Mouse (Mus musculus): Measurements from ENCODE around the gene Thra. TPM values are rescaled to one million over a fixed set of nuclear protein-coding genes. Genes with fewer than 3 reads are reported as not detected.

Gene Thra
- 71.0 TPM for polyA plus RNA-seq (2014; fragmentation: Illumina TruSeq; extraction: RNeasy Lipid Tissue Mini Kit (QIAGEN cat#74804); ENCODE audit: low read depth, low replicate concordance)

GRCm38 (mm10) chr11:98740393-98741050 is at the start of gene Thra:
Gene Thra, plus strand, starts transcription at chr11:98740638.

GRCm38 (mm10) chr11:98701213-98701670 is 39.2 kb upstream of the Thra start, which contains the start of gene Csf3:
Gene Csf3, plus strand, starts transcription at chr11:98701263.

GRCm38 (mm10) chr11:98729119-98729588 is 11.3 kb upstream of the Thra start, which contains the start of gene Med24:
Gene Med24, minus strand, starts transcription at chr11:98729435.

DNA sequence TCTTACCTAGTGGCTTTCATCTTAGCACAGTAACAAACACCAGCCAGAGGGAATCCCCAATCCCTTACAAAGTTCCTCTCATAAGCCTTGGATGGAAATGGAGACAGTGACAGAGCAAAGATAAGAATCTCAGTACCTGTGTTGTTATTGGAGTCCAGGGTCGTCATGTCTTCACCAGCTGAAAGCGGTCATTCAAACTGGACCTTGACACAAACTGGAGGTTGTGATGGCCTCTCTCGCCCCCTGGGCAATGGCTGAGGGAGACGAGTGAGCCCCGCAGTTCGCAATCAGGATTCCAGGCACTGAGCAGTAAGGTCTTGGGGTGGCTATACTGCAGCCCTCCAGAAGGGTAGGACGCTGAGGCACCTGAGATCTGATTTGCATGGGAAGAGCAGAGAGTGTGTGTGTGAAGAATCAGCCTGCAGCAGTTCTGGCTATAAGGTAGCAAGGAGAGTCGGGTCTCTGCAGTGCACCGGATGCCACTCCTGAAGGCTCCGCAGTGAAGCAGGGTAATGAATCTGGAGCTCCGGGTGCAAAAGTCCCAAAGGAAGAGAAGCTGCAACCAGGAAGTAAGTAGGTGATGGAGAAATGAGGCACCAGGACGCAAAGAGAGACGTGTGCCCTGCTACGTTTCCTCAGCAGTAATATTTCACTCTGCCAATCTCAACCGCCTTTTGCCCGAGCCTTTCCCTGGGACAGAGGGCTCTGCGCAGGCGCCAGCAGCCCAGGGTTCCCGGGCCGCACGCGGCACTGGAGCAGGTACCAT is 34.3 kb downstream of the Thra start, which contains the start of gene Nr1d1:
TSS of gene Nr1d1 (minus strand) at position 752 of the 766 bp plus-strand sequence.

DNA sequence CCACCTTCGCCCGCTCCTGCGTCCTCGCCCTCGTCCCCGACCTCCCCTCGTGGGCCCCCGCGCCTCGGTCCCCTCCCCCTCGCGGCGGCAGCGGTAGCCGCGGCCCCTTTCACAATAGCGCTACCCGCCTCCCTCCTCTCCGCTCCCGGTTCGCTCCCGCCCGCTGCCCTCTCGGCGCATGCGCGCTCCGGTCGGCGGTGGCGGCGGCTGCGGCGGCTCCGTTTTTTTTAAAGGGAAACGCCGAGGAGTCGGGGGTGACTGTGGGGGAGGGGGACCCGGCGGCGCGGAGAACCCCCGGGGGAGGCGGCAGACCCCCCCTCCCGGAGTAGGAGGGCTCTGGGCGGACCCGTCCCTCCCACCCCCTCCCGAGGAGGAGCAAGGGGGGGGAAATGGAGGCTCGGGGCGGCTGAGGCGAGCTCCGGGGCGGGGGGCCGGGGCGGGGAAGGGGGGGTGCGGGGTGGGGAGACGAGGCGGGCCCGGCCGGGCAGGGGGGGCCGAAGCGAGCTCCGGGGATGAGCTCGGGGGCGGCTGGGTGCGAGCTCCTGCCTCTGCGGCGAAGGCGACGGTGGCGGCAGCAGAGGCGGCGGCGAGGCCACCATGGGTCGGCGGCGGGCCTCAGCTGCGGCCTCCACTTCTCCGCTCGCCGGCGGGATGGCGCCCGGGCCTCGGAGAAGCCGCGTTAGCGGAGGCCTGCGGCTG is 54.7 kb downstream of the Thra start, which contains the start of gene Msl1:
TSS of gene Msl1 (plus strand) at position 502 of the 699 bp plus-strand sequence.

DNA sequence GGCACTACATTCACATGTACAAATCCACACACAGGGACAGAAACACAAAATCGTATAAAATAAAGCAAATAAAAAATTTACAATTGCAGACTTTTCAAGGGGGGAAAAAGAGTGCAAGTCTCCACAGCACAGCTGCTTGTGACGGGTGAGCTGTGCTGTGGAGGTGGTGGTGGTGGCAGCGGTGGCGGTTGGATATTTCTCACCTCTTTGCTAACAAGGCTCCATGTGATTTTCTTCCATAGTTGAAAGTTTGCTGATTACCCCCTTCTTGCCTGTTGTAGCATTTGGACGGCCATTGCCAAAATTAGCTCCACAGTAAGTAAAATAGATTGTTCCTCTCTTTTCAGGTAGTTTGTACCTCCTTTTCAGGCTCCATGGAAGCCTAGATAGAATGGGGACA is 64.2 kb downstream of the Thra start, which contains the start of gene Casc3:
TSS of gene Casc3 (plus strand) at position 301 of the 400 bp plus-strand sequence.

Other genes with a start within 250 kb of the Thra start
- 1.2 TPM for gene Ikzf3, start 194.6 kb upstream of the Thra start, polyA plus RNA-seq (2014; fragmentation: Illumina TruSeq; extraction: RNeasy Lipid Tissue Mini Kit (QIAGEN cat#74804); ENCODE audit: low read depth, low replicate concordance)
- 6.9 TPM for gene Zpbp2, start 189.5 kb upstream of the Thra start, polyA plus RNA-seq (2014; fragmentation: Illumina TruSeq; extraction: RNeasy Lipid Tissue Mini Kit (QIAGEN cat#74804); ENCODE audit: low read depth, low replicate concordance)
- 125 TPM for gene Ormdl3, start 153.3 kb upstream of the Thra start, polyA plus RNA-seq (2014; fragmentation: Illumina TruSeq; extraction: RNeasy Lipid Tissue Mini Kit (QIAGEN cat#74804); ENCODE audit: low read depth, low replicate concordance)
- gene Lrrc3c, start 142.3 kb upstream of the Thra start, polyA plus RNA-seq (2014; fragmentation: Illumina TruSeq; extraction: RNeasy Lipid Tissue Mini Kit (QIAGEN cat#74804); ENCODE audit: low read depth, low replicate concordance) = not detected
- not detected for gene Gm12355, start 115.0 kb upstream of the Thra start, polyA plus RNA-seq (2014; fragmentation: Illumina TruSeq; extraction: RNeasy Lipid Tissue Mini Kit (QIAGEN cat#74804); ENCODE audit: low read depth, low replicate concordance)
- gene Gsdma3, start 114.3 kb upstream of the Thra start, polyA plus RNA-seq (2014; fragmentation: Illumina TruSeq; extraction: RNeasy Lipid Tissue Mini Kit (QIAGEN cat#74804); ENCODE audit: low read depth, low replicate concordance) = not detected
- gene Gsdma2, start 93.9 kb upstream of the Thra start, polyA plus RNA-seq (2014; fragmentation: Illumina TruSeq; extraction: RNeasy Lipid Tissue Mini Kit (QIAGEN cat#74804); ENCODE audit: low read depth, low replicate concordance) = not detected
- gene Gsdma, start 76.3 kb upstream of the Thra start, polyA plus RNA-seq (2014; fragmentation: Illumina TruSeq; extraction: RNeasy Lipid Tissue Mini Kit (QIAGEN cat#74804); ENCODE audit: low read depth, low replicate concordance) = 0.31 TPM
- 87.4 TPM for gene Psmd3, start 58.1 kb upstream of the Thra start, polyA plus RNA-seq (2014; fragmentation: Illumina TruSeq; extraction: RNeasy Lipid Tissue Mini Kit (QIAGEN cat#74804); ENCODE audit: low read depth, low replicate concordance)
- 0.79 TPM for gene Csf3, start 39.4 kb upstream of the Thra start, polyA plus RNA-seq (2014; fragmentation: Illumina TruSeq; extraction: RNeasy Lipid Tissue Mini Kit (QIAGEN cat#74804); ENCODE audit: low read depth, low replicate concordance)
- 44.4 TPM for gene Med24, start 11.2 kb upstream of the Thra start, polyA plus RNA-seq (2014; fragmentation: Illumina TruSeq; extraction: RNeasy Lipid Tissue Mini Kit (QIAGEN cat#74804); ENCODE audit: low read depth, low replicate concordance)
- gene Nr1d1, start 34.7 kb downstream of the Thra start, polyA plus RNA-seq (2014; fragmentation: Illumina TruSeq; extraction: RNeasy Lipid Tissue Mini Kit (QIAGEN cat#74804); ENCODE audit: low read depth, low replicate concordance) = 36.2 TPM
- 61.1 TPM for gene Msl1, start 54.9 kb downstream of the Thra start, polyA plus RNA-seq (2014; fragmentation: Illumina TruSeq; extraction: RNeasy Lipid Tissue Mini Kit (QIAGEN cat#74804); ENCODE audit: low read depth, low replicate concordance)
- 26.9 TPM for gene Casc3, start 64.3 kb downstream of the Thra start, polyA plus RNA-seq (2014; fragmentation: Illumina TruSeq; extraction: RNeasy Lipid Tissue Mini Kit (QIAGEN cat#74804); ENCODE audit: low read depth, low replicate concordance)
- gene Rapgefl1, start 96.1 kb downstream of the Thra start, polyA plus RNA-seq (2014; fragmentation: Illumina TruSeq; extraction: RNeasy Lipid Tissue Mini Kit (QIAGEN cat#74804); ENCODE audit: low read depth, low replicate concordance) = 1.9 TPM
- 8.2 TPM for gene Wipf2, start 123.0 kb downstream of the Thra start, polyA plus RNA-seq (2014; fragmentation: Illumina TruSeq; extraction: RNeasy Lipid Tissue Mini Kit (QIAGEN cat#74804); ENCODE audit: low read depth, low replicate concordance)
- 1.4 TPM for gene Cdc6, start 167.2 kb downstream of the Thra start, polyA plus RNA-seq (2014; fragmentation: Illumina TruSeq; extraction: RNeasy Lipid Tissue Mini Kit (QIAGEN cat#74804); ENCODE audit: low read depth, low replicate concordance)
- 15.1 TPM for gene Rara, start 187.2 kb downstream of the Thra start, polyA plus RNA-seq (2014; fragmentation: Illumina TruSeq; extraction: RNeasy Lipid Tissue Mini Kit (QIAGEN cat#74804); ENCODE audit: low read depth, low replicate concordance)
- gene Gjd3, start 242.4 kb downstream of the Thra start, polyA plus RNA-seq (2014; fragmentation: Illumina TruSeq; extraction: RNeasy Lipid Tissue Mini Kit (QIAGEN cat#74804); ENCODE audit: low read depth, low replicate concordance) = not detected